Mouse (Mus musculus): ENCODE data around the gene Slc35g2. TPM values are rescaled to one million over a fixed set of nuclear protein-coding genes. Genes with fewer than 3 reads are reported as not detected.

Slc35g2 gene
- total RNA-seq (2023), result not detected

DNA sequence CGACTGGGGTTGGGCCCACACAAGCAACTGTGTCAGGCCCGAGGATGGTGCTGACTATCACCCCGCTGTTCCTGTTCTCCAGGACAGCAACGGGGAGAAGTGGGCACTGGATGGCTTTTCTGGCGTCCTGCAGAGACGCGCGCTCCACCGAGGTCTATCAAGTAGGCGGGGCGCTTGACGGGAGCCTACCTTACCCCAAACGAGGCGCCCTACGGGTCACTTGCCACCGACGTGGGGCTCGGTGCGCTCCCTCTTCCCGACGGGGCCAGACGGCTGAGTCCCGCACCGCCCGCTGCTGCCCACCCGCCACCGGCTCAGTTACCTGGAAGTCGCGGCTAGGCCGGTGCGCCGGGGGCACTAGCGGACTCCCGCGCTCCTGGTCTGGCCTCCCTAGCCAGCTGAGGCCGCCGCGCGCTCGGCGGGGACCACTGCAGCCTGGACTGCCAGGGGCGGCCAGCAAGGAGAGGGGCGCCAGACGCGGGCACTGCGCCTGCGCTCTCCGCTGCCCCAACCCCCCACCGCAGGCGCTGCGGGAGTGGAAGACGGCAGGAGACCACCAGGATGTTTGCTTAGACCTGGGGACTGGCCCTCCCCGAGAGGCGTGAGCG is at the start of gene Slc35g2:
Slc35g2 (minus strand) TSS at position 465 of the 608 bp plus-strand sequence.

DNA sequence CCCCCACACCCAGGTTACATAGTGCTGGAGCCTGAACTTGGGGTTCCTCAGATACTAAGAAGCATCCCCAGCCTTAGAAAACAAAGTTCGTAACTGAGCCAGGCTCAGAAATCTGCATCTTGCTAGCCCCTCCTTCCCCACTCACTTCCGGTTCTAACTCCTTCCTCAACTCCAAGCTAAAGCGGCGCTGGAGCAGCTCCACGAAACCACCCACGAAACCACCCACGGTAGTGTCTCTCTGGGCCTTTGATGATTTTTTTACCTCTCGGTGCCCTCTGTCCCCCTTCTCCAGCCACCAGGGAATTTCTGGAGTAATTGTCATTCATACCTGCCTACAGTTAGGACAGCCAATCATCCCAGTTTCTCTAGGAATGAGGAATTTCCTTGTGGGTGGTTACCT is 26.7 kb upstream of the Slc35g2 start, which contains the start of gene Stag1:
Stag1 (plus strand) TSS at position 253 of the 400 bp plus-strand sequence.

DNA sequence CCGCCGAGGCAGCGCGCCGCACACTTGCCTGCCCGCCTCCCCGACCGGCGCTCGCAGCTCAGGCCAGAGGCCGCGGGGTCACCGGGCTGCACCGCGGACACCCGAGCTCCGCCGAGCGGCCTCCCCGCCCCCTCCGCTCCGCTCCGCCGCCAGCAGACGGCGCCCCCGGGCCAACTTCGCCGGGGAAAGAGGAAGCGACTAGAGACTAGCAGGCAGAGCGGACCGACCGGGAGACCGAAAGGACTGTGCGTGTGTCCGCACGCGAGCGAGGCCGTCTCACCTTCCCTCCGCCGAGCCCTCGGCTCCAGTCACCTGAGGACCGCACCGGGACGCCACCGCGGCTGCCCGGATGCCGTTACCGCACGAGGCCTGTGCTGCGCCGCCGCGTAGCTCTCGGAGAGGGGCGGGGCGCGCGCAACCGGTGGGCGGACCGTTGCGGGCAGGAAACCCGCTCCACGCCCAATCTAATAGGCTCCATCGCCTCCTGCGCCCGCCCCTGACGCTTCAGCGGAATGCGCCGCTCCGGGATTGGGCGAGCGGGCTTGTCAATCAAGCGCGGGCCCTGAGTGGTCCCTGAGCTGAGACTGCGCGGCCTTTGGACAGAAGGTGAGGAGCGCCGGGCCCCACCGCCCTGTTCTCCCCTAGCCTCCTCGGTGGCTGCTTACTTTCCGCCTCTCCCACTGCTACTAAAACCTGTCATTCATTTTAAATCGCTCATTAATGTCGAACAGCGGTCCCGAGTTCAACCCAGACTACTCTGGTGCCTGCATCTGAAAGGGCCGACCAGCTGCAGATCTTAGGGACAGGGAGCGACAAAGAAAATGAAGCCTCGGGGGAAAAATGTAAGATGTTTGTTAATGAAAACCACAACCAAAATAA is 24.9 kb downstream of the Slc35g2 start, which contains the start of gene Nck1:
Nck1 (minus strand) TSS at position 420 of the 879 bp plus-strand sequence.

Other genes with a start within 250 kb of the Slc35g2 start
- gene Il20rb, start 84.3 kb downstream of the Slc35g2 start, total RNA-seq (2023), result 1 to 10 TPM; 1.5 to 2.4 TPM
- 10 to 100 TPM; 37.6 to 44.6 TPM for gene Nck1, start 25.0 kb downstream of the Slc35g2 start, total RNA-seq (2023)
- gene Stag1, start 26.7 kb upstream of the Slc35g2 start, total RNA-seq (2023), result 10 to 100 TPM; 86.6 to 90.1 TPM

Data from B cell, adult 67 days (primary cell).